Mouse (Mus musculus): ENCODE measurements around the gene Gm28035.

GRCm38 (mm10) chr2:30319260-30319659 is 78.9 kb downstream of the Gm28035 start:
- no peak for TF ChIP-seq POLR2A (IDR thresholded peaks at IDR 0.05; ENCODE audit: borderline replicate concordance, low read depth, low read length)
- no peak for TF ChIP-seq CTCF (IDR thresholded peaks at IDR 0.05; ENCODE audit: low read depth, low read length)

Data from bone marrow macrophage, adult 2 months (primary cell).